Mouse (Mus musculus) kidney, postnatal 25 days (tissue): Measurements from ENCODE around the gene Tmem223.

Experiments
- DNase-seq, 2 experiments: peaks; one replicate each; pipeline ENCODE4 v3.0.0; 2021; ENCODE audit warnings: mixed read lengths in 2 of 2

The Tmem223 gene

DNA sequence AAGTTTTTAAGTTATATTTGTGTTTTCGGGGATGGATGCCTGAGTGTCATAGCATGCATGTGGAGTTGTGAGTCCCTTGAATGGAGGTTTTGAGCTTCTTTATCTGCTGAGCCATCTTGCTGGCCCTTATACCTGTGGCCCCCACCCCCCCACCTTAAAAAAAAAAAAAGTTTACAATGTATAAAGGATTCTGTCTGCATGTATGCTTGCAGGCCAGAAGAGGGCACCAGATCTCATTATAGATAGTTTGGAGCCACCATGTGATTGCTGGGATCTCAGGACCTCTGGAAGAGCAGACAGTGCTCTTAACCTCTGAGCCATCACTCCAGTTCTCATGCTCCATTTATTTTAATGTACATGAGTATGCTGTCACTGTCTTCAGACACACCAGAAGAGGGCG is 23.4 kb upstream of the Tmem223 start:
- DNase-seq: no peak

DNA sequence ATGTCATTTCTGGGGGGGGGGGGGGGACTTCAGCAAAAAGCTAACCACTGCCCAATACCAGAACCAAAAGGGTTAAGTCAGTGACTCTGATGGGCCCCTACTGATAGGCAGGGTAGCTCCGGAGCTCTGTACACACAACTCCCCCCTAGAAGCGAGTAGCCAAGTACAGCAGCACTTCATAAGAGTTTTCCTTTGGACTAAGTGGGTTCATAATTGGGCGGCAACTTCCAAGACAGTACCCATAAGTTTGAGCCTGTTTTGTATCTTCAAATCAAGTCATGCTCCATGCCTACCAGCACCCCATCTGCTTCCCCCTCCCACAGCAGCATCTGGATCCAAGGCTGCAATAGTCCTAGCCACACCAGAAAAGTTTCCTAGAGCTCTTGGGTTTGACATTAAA is 15.1 kb upstream of the Tmem223 start:
- DNase-seq: no peak

DNA sequence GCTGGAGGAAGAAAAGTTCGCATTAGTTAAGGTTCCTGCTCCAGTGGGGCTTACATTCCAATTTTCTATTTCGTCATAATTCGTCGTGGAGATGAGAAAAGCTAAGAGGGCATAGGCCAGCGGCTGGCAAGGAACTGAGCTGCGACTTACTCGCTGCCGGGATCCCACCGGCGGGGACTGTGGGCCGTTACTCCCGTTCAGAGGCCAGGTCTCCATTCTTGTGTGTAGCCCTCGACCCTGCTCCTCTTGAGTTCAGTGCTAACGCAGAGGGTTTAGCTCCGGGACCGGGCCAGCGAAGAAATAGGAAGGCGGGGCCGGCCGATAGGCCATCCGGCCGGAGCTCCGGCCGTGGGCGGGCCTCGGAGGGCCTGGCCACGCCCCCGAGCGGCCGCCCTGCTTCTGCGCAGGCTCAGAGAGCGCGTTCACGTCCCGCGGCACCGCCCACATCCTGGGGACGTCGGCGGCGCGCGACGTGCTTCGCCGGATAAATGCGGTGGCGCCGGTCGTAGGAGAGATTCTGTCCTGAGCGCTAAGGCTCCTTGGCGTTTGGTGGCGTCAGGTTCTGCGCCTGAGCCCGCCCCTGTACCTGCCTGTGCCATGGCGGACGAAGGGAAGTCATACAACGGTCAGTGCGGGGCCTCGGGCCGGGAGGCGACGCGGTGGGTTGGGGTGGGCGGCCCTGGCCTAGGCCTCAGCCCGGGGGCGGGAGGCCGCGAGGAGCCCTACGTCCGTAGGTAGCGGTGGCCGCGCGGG is 14.0 kb upstream of the Tmem223 start, which contains the start of gene Nxf1:
Nxf1 (plus strand) TSS at position 439 of the 753 bp plus-strand sequence.
- peak; percentile 95 to 96 for DNase-seq

GRCm38 (mm10) chr19:8757471-8757998 is 13.3 kb upstream of the Tmem223 start:
- no peak for DNase-seq

DNA sequence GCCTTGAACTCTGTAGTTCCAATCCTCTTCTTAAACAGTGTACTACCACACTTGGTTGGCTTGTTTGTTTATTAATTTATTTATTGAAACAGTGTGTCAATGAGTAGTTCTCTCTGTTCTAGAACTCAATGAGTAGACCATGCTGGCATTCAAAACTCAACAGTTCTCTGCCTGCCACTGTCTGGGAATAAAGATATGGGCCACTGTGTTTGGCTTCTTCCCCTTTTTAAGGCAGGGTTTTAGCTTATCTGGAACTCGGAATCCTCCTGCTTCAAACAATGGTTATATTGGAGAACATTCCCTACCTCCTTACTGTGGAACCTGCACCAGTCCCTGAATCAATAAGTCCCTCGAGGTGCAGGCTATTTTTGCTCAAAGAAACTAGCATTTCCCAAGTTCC is 11.9 kb upstream of the Tmem223 start:
- DNase-seq: no peak

- DNase-seq: no peak
Observed at GRCm38 (mm10) chr19:8760757-8761156, 10.0 kb upstream of the Tmem223 start.

- DNase-seq: no peak
Observed at GRCm38 (mm10) chr19:8763276-8763675, 7.5 kb upstream of the Tmem223 start.

DNA sequence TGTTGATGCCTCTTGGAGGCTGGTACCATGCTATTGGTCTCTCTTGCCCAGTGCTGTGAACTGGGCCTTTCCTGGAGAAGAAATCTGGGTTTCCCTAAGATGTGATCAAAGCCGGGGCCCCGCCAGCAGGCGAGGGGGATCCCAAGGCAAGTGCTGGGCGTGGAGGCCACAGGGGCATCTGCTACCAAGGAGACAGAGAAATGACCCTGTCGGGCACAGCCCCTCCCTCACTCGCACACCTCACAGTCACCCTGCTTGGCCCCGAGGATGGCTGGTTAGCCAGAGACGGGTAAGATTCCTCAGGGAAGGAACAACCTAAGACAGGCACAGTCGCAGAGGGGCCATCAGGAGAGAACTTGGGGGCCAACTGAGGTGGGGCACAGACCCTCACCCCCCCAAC is 5.2 kb upstream of the Tmem223 start:
- no peak for DNase-seq

GRCm38 (mm10) chr19:8772996-8773395 is 2.2 kb downstream of the Tmem223 start:
- no peak for DNase-seq

GRCm38 (mm10) chr19:8773409-8773808 is 2.6 kb downstream of the Tmem223 start:
- DNase-seq: peak in 1 of 2 experiments; percentile 29

DNA sequence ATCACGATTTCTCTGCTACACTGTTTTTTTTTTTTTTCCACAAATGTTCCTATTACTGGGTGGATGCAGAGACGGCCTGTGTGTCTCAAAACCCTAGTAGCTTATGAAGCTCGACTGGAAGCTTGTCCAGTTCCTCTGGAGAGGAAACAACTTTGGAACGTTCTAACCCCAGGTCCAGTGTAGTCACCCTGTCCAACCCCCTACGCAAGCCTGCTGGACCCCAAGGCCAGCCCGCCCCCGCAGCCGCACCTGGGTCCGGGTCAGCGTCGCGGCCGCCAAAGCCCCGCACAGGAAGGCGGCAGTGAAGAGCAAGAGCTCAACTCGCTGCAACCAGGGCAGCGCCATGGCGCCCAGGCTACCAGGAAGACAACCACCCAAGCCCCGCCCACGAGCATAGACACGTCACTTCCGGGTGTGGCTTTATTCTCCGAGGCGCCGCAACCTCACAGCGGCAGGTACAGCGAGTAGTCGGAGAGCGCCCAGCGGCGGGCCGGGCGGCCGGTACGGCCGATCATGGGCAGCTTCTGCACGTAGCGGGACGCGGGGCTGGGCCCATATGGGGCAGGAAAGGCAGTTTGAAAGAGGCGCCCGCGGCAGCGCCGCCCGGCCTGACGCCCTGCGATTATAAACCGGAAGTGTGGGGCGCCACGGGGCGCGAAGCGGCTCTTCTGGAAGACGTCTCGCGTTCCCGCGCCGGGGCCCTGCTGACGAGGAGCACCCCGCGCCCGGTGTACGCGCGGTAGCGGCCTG is 3.5 kb downstream of the Tmem223 start, which contains the start of gene Tmem179b:
Tmem179b (minus strand) TSS at position 382 of the 750 bp plus-strand sequence.
- DNase-seq: peak; percentile 97

GRCm38 (mm10) chr19:8774951-8775421 is 4.2 kb downstream of the Tmem223 start:
- peak in 1 of 2 experiments; percentile 56 for DNase-seq

GRCm38 (mm10) chr19:8786008-8786781 is 15.4 kb downstream of the Tmem223 start, which contains the start of gene Taf6l:
TSS of gene Taf6l (minus strand) at chr19:8786417.
- peak; percentile 98 for DNase-seq

DNA sequence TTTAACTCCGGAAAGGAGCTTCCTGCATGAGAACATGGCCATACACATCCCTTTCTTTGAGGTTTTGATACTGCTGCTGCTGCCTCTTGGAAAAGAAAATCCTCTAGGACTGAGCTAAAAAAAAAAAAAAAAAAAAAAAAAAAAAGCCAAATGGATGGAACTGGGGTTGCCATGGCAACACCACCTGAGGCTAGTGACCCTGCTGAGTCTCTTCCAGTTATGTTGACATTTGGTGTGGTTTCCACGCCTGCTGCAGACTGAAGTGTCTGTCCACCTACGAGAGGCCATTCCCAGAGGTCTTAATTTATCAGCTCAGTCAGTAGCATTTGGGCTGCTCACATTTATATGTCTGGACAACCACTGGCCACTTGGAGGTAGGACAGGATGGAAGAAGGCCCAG is 17.7 kb downstream of the Tmem223 start:
- no peak for DNase-seq

- DNase-seq: no peak
Observed at GRCm38 (mm10) chr19:8789171-8789570, 18.4 kb downstream of the Tmem223 start.

DNA sequence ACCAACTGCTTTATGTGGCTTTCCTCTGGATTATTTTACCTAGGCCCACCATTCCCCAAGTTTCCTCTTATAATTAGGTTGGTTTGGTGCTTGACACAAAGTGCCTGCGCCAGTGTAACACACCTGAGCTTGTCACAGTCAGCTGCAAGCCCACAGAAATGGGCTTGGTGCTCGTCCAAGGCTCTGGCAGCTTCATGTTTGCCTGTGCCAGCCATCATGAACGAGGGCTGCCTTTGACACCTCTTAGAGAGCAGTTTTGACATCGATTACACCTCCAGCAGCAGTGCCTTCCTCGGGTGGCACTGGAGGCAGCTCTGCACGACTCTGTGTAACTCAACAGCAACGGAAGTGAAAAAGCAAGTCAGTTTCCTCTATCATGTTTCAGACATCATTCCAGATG is 19.4 kb downstream of the Tmem223 start:
- DNase-seq: no peak

GRCm38 (mm10) chr19:8798264-8798946 is 27.6 kb downstream of the Tmem223 start, which contains the start of gene Polr2g:
TSS of gene Polr2g (minus strand) at chr19:8798577.
- DNase-seq: peak; percentile 94 to 96

GRCm38 (mm10) chr19:8798947-8799315 is 28.1 kb downstream of the Tmem223 start:
- no peak for DNase-seq

- DNase-seq: peak; percentile 96 to 99
Observed at GRCm38 (mm10) chr19:8802130-8802821, 31.5 kb downstream of the Tmem223 start, which contains the start of gene Zbtb3. TSS of gene Zbtb3 (plus strand) at chr19:8802555.

GRCm38 (mm10) chr19:8803204-8803780 is 32.5 kb downstream of the Tmem223 start:
- no peak for DNase-seq
